Mouse (Mus musculus) small intestine, adult 2 months (tissue): ENCODE measurements around the gene Prkaca.

Experiments
- CTCF ChIP-seq: fragments of 200-500 bp; IDR thresholded peaks from 2 replicates; pipeline ENCODE4 v1.5.1; 2012; ENCODE audit warnings: low read depth, mild to moderate bottlenecking, control low read depth, inconsistent platforms, low read length, moderate library complexity, mixed read lengths; ENCODE audit not compliant: insufficient replicate concordance, insufficient read length; ENCODE audit errors: extremely low read depth
- POLR2A ChIP-seq: fragments of 200-500 bp; IDR thresholded peaks from 2 replicates; pipeline ENCODE4 v1.6.1; 2012; ENCODE audit warnings: low read depth, mild to moderate bottlenecking, control low read depth, inconsistent platforms, low read length, moderate library complexity

DNA sequence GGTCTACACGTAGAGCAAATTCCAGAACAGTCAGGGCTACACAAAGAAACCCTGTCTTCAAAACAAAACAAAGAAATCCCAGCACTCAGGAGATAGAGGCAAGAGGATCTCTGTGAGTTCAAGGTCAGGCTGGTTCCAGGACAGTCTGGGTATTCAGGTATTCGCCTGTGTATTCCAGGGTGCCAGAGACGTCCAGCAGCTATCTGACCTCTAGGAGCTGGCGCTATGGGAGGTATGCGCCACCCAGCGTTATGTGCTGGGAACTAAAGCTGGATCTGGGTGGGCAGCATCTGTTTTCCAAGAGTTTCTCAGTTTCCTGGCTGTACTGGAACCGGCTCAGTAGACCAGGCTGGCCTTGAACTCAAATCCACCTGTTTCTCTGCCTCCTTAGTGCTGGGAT, 35.6 kb downstream of the Prkaca start:
- no peak for TF ChIP-seq CTCF
- no peak for TF ChIP-seq POLR2A
